14 mouse cellular contexts compared by ENCODE assay signal in the genomic region with DNA sequence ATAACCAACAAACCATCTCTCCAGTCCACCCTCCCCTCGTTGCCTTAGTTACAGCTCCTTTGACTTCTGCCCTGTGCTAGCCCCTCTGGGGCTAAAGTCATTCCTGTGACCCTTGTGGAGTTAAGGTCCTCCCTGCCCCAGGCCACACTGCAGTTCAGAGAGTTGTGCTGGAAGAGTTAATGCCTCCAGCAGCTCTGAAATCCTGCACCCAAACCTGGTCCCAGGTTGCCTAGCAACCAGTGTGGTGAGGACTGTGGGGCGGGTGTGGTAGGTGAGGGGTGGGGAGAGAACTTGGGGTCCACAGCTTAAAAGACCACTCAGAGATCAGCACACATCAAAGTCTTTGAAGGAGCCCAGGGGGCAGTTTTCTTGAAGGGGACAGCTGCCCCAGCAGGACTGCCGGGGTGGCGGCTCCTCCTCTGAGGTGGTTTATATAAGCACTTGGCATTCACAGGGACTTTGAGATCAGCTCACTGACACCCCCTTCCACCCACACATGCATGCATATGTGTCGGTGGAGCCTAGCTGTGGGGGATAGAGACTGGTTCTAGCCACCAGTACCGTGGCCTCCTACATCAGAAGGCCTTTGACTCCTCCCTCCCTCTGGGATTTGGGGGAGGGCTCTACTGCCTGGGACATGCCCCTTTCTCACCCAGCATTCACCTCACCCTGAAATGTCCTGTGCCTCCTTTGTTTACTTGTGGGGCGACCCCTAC. TPM values are rescaled to one million over a fixed set of nuclear protein-coding genes. Genes with fewer than 3 reads are reported as not detected.
DNase-seq lines count a peak whose midpoint lies in the region; ATAC-seq and TF ChIP-seq lines count a peak whose summit lies in the region.
"Had no signal": no experiment of that assay in that cellular context is flagged by ENCODE, and none has a peak within 500 bp of the region (broad histone marks: within the 10 kb centered on the region; RNA-seq: fewer than 3 reads in every experiment).

No protein-coding gene starts in this region.

- peak overlapping the region; percentile 64 for H3K27ac ChIP-seq in layer of hippocampus, adult 2 months
- H3K27ac ChIP-seq in limb, embryonic 10.5 days: peak overlapping the region; percentile 57
- H3K27ac ChIP-seq: liver, embryonic 15.5 days had no signal

- H3K4me3 ChIP-seq in layer of hippocampus, adult 2 months: no peak overlapping the region
- no peak overlapping the region for H3K4me3 ChIP-seq in limb, embryonic 10.5 days
- H3K4me3 ChIP-seq: liver, embryonic 15.5 days had no signal

- no peak for ATAC-seq in megakaryocyte, adult 5-6 weeks (ENCODE audit: poor library complexity, severe bottlenecking)

- H3K27me3 ChIP-seq in limb, embryonic 10.5 days (ENCODE audit: low read depth, poor library complexity, severe bottlenecking): no peaks in the 10 kb centered on the region
- H3K27me3 ChIP-seq: liver, embryonic 15.5 days had no signal

- H3K36me3 ChIP-seq in limb, embryonic 10.5 days: no peaks in the 10 kb centered on the region
- H3K36me3 ChIP-seq: liver, embryonic 15.5 days had no signal

- WGBS in limb, embryonic 10.5 days: 16% methylated on average over 7 of the region's 7 CpGs

- no peak for TF ChIP-seq CTCF in layer of hippocampus, adult 2 months (conservative IDR thresholded peaks at IDR 0.05)

- no peaks in the 10 kb centered on the region for H3K9me3 ChIP-seq in limb, embryonic 10.5 days (replicated peaks)
- H3K9me3 ChIP-seq: liver, embryonic 15.5 days had no signal

- peak; percentile 30 to 31 for DNase-seq in cerebellum, adult 18-20 months
- DNase-seq in cerebellum, postnatal 4 days (ENCODE audit: low spot score in 2 of 2): no peak
- DNase-seq in layer of hippocampus, adult 2 months (ENCODE audit: low spot score in 2 of 2): peak in 1 of 2 experiments; percentile 46
- no peak for DNase-seq in layer of hippocampus, postnatal 10 days (ENCODE audit: low spot score in 2 of 2)
- DNase-seq in ZHBTc4 (ENCODE audit: low read depth, low spot score): peak; percentile 46
- DNase-seq in limb, embryonic 10.5 days (ENCODE audit: low spot score): peak; percentile 49
- no peak for DNase-seq in adrenal gland, postnatal 4 days (ENCODE audit: low spot score in 2 of 2)
- DNase-seq: adrenal gland, postnatal 36 days; kidney, postnatal 4 days had no signal

- peaks cover 53% of the 10 kb centered on the region for H3K4me1 ChIP-seq in limb, embryonic 10.5 days
- H3K4me1 ChIP-seq: liver, embryonic 15.5 days had no signal

RNA-seq across cellular contexts. Expression of gene Ubxn10, which starts 2.3 kb away (rescaled TPM):
- 1 to 10 TPM; 1.9 to 2.1 TPM for total RNA-seq in layer of hippocampus, adult 2 months (2021)
- 1 to 10 TPM; 1.7 to 2.1 TPM for total RNA-seq in layer of hippocampus, postnatal 10 days (2021)
- 1.2 and 1.3 TPM in 2 replicates for polyA plus RNA-seq in limb, embryonic 10.5 days (2016; fragmentation: Nextera tagmentation; extraction: Ambion mirVana)
- total RNA-seq in megakaryocyte, adult 5-6 weeks (2015): not detected in 2 replicates
- total RNA-seq in megakaryocyte, adult 5-6 weeks (2017): not detected in 2 replicates
- 1 to 10 TPM; 1.8 to 2.4 TPM for total RNA-seq in adrenal gland, postnatal 4 days (2021)
- total RNA-seq: hematopoietic stem cell, adult 5-6 weeks had no signal

RNA-seq across cellular contexts. Expression of gene Pla2g2c, which starts 14.7 kb away (rescaled TPM):
- not detected for total RNA-seq in layer of hippocampus, adult 2 months (2021)
- total RNA-seq in layer of hippocampus, postnatal 10 days (2021): not detected
- polyA plus RNA-seq in limb, embryonic 10.5 days (2016; fragmentation: Nextera tagmentation; extraction: Ambion mirVana): 0.64 and 0.80 TPM in 2 replicates
- total RNA-seq in megakaryocyte, adult 5-6 weeks (2015): not detected in 2 replicates
- total RNA-seq in megakaryocyte, adult 5-6 weeks (2017): not detected in 2 replicates
- under 1 TPM; 0.42 to 0.73 TPM for total RNA-seq in adrenal gland, postnatal 4 days (2021)
- total RNA-seq: hematopoietic stem cell, adult 5-6 weeks had no signal
- polyA plus RNA-seq: liver, embryonic 15.5 days had no signal

RNA-seq across cellular contexts. Expression of gene Pla2g2f, which starts 18.1 kb away (rescaled TPM):
- 1 to 10 TPM; 1.6 to 2.3 TPM for total RNA-seq in layer of hippocampus, adult 2 months (2021)
- not detected for total RNA-seq in layer of hippocampus, postnatal 10 days (2021)
- 0.09 TPM in 1 of 2 replicates, not detected in the other for polyA plus RNA-seq in limb, embryonic 10.5 days (2016; fragmentation: Nextera tagmentation; extraction: Ambion mirVana)
- total RNA-seq in megakaryocyte, adult 5-6 weeks (2015): not detected in 2 replicates
- total RNA-seq in megakaryocyte, adult 5-6 weeks (2017): not detected in 2 replicates
- total RNA-seq in adrenal gland, postnatal 4 days (2021): 10 to 100 TPM in 1 of 2 experiments, 1 to 10 TPM in 1; 9.7 to 10.1 TPM
- total RNA-seq: gastrocnemius, postnatal 4 days; hematopoietic stem cell, adult 5-6 weeks had no signal
- polyA plus RNA-seq: liver, embryonic 15.5 days; testis, adult 2 months had no signal

RNA-seq across cellular contexts. Expression of gene Pla2g2d, which starts 36.2 kb away (rescaled TPM):
- total RNA-seq in layer of hippocampus, adult 2 months (2021): under 1 TPM; 0.23 to 0.64 TPM
- not detected for total RNA-seq in layer of hippocampus, postnatal 10 days (2021)
- polyA plus RNA-seq in limb, embryonic 10.5 days (2016; fragmentation: Nextera tagmentation; extraction: Ambion mirVana): not detected in 2 replicates
- not detected in 2 replicates for total RNA-seq in megakaryocyte, adult 5-6 weeks (2015)
- not detected in 2 replicates for total RNA-seq in megakaryocyte, adult 5-6 weeks (2017)
- total RNA-seq in adrenal gland, postnatal 4 days (2021): 1 to 10 TPM; 1.1 to 1.4 TPM
- total RNA-seq: gastrocnemius, postnatal 4 days; hematopoietic stem cell, adult 5-6 weeks had no signal
- polyA plus RNA-seq: liver, embryonic 15.5 days had no signal

Comparison
In these comparisons a context has a peak if more than half of its experiments do, and no peak if none do; other contexts are left out.
1. DNase-seq: peak in cerebellum, adult 18-20 months (2 of 2), ZHBTc4 (single experiment) and limb, embryonic 10.5 days (single experiment); none in cerebellum, postnatal 4 days (0 of 2), layer of hippocampus, postnatal 10 days (0 of 2) and adrenal gland, postnatal 4 days (0 of 2).